Mouse (Mus musculus): Measurements from ENCODE around the gene Pik3r2. TPM values are rescaled to one million over a fixed set of nuclear protein-coding genes. Genes with fewer than 3 reads are reported as not detected.

Gene Pik3r2
- total and polyA plus RNA-seq, 2 experiments from 2014 or later = 102 to 159 TPM

DNA sequence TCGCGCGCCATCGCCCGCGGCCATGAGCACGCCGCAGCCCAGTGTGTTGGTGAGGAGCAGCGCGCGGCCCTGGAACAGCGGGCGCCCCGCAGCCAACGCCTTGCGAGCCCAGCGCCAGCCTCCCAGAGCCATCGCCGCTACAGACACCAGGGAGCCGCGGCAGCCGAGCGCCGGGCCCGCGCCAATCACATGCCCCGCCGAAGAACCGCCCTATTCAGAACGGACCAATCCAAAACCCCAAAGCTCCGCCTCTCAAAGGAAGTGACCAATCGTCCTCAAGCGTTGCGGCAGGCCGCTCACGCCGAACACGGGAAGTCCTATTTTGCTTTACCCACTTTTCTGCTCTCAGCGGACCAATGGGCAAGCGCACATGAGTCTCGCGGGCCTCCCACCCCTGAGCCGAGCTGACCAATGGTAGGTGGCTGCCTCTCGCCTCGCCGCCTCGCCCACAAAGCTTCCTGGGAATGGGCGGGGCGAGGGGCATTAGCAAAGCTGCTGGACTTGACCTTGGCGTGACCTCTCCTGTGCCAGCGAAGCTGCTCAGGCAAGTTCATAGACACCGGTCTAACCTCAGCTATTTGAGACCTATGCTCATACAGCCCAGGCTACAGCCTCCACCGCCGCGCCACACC lies 15.6 kb downstream of the Pik3r2 start, which contains the start of gene Mpv17l2:
Gene Mpv17l2, minus strand, starts transcription at position 172 of the 632 bp plus-strand sequence.
- WGBS = under 1% methylated on average over 47 of the region's 55 CpGs
- H3K9ac ChIP-seq (replicated peaks; ENCODE audit: low read length, poor library complexity, severe bottlenecking) = peak within 1 kb of the TSS; percentile 73
- H3K4me1 ChIP-seq (ENCODE audit: insufficient read depth, low read length) = peaks cover 9% of the 10 kb centered on the region; the same call in 1 of the 2 replicates
- no peak for TF ChIP-seq CTCF (IDR thresholded peaks at IDR 0.05)
- 0 out of 2 replicates have a peak, but pooled peaks cover 1% of the 10 kb centered on the region for H3K27me3 ChIP-seq (ENCODE audit: insufficient read depth, low read length)
- peaks cover 29% of the 10 kb centered on the region for H3K36me3 ChIP-seq (ENCODE audit: insufficient read depth, low read length)
- H3K9me3 ChIP-seq (ENCODE audit: low read length) = no peaks in the 10 kb centered on the region
- peak within 1 kb of the TSS; percentile 98 for H3K4me2 ChIP-seq (ENCODE audit: low read depth, low read length, poor library complexity, severe bottlenecking)
- ATAC-seq (ENCODE audit: low FRiP score) (peak; percentile 93), DNase-seq (ENCODE audit: low spot score) (peak; percentile 99)
- H3K4me3 ChIP-seq (ENCODE audit: low read depth, low read length) = peak within 1 kb of the TSS; percentile 66
- H3K27ac ChIP-seq (ENCODE audit: low read depth, low read length) = peak within 1 kb of the TSS; percentile 71

DNA sequence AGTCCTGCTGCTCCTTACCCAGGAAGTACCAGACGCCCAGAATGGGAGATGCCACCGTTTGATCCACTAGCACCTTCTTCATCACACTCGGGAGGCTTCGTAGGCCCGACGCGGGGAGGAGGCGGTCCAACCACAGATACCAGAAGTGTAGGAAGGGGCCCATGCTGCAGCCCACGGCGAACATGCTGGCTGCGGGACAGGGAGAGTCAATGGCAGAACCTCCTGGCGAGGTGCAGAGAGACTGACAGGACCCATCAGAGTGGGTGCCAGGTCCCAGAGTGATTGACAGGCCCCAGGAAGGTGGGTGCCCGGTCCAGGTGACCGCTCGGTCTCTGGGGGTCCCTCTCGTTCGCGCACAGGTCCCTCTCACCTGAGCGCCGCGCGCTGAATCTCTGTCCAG lies 16.2 kb downstream of the Pik3r2 start:
- Histone ChIP-seq H3K4me3 (ENCODE audit: low read depth, low read length) (peak overlapping the region; percentile 66), H3K4me2 (ENCODE audit: low read depth, low read length, poor library complexity, severe bottlenecking) (peak overlapping the region; percentile 98), H3K4me1 (ENCODE audit: insufficient read depth, low read length) (peaks cover 10% of the 10 kb centered on the region; the same call in 1 of the 2 replicates), H3K36me3 (ENCODE audit: insufficient read depth, low read length) (peaks cover 29% of the 10 kb centered on the region), H3K9ac (replicated peaks; ENCODE audit: low read length, poor library complexity, severe bottlenecking) (peak overlapping the region; percentile 73), H3K27ac (ENCODE audit: low read depth, low read length) (peak overlapping the region; percentile 71), H3K27me3 (ENCODE audit: insufficient read depth, low read length) (no peaks in the 10 kb centered on the region), H3K9me3 (ENCODE audit: low read length) (no peaks in the 10 kb centered on the region)
- TF ChIP-seq CTCF (IDR thresholded peaks at IDR 0.05) = no peak
- no peak for DNase-seq (ENCODE audit: low spot score)
- no peak for ATAC-seq (ENCODE audit: low FRiP score)
- WGBS = 2% methylated on average over 22 of the region's 22 CpGs

DNA sequence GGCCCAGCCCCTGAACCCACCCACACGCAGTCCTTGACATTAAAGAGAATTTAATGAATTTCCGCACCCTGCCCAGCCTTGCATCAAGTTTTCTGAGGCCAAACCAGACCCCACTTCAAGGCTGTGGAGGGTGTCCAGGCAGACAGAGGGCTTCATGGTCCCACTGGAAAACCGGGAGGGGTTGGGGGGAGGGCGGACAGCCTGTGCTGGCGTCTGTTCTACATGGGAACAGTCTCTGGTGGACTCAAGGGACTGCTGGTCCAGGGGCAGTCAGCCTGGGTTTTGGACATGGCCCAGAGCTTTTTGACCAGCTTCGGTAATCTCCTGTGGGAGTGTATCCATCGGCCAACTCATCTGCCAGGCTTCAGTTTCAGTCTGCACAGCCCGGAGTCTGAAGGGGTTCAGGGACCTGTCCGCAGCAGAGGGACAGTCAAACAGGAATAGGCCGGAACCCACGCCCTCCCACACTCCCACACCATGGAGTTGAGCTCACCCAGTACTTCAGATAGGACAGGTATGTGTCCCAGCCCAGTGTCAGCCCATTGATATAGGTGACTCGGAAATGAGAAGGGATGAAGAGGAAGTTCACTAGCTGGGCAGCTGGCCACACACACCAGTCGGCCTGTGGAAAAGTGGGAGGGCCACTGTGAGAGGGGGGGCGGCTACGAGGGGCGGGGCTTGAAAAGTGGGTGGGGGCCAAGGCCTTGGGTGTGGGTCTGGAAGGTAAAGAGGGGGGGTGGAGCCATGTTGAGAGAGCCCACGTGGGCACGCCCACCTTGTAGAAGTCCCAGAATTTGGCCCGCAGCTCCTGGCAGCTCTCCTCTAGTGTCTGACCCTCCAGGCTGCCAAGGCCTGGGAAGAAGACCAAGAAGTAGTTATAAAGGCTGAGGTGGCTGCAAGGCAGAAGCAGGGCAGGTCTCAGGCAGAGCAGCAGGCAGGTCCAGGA lies 17.6 kb downstream of the Pik3r2 start:
- Histone ChIP-seq H3K4me1 (ENCODE audit: insufficient read depth, low read length) (peaks cover 10% of the 10 kb centered on the region; the same call in 1 of the 2 replicates), H3K36me3 (ENCODE audit: insufficient read depth, low read length) (peaks cover 25% of the 10 kb centered on the region), H3K27me3 (ENCODE audit: insufficient read depth, low read length) (no peaks in the 10 kb centered on the region)

DNA sequence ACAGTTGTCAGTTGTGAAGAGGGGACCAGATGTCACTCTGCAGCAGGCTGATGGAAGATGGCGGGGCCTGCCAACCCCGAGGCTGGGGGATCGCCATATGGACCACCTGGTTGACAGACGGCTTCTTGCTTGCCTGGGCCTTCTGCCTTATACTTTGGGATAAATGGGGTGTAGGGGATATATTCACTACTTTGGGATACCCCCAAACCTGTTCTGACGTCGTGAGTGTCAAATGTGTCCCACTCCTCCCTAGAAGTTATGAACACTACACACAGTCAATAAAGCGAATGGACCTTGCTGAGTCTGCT lies 18.3 kb downstream of the Pik3r2 start:
- Histone ChIP-seq H3K27me3 (ENCODE audit: insufficient read depth, low read length) (no peaks in the 10 kb centered on the region), H3K4me3 (ENCODE audit: low read depth, low read length) (no peak overlapping the region), H3K4me1 (ENCODE audit: insufficient read depth, low read length) (peaks cover 10% of the 10 kb centered on the region; the same call in 1 of the 2 replicates), H3K9ac (replicated peaks; ENCODE audit: low read length, poor library complexity, severe bottlenecking) (no peak overlapping the region), H3K27ac (ENCODE audit: low read depth, low read length) (no peak overlapping the region), H3K4me2 (ENCODE audit: low read depth, low read length, poor library complexity, severe bottlenecking) (no peak overlapping the region), H3K9me3 (ENCODE audit: low read length) (no peaks in the 10 kb centered on the region), H3K36me3 (ENCODE audit: insufficient read depth, low read length) (peaks cover 25% of the 10 kb centered on the region)
- no peak for TF ChIP-seq CTCF (IDR thresholded peaks at IDR 0.05)
- WGBS = 80% methylated on average over 7 of the region's 7 CpGs
- DNase-seq (ENCODE audit: low spot score) (peak; percentile 64), ATAC-seq (ENCODE audit: low FRiP score) (no peak)

More for the DNA sequence above, 17.6 kb downstream of the Pik3r2 start:
- ATAC-seq (ENCODE audit: low FRiP score) (no peak), DNase-seq (ENCODE audit: low spot score) (peak; percentile 73)
- Histone ChIP-seq H3K4me2 (ENCODE audit: low read depth, low read length, poor library complexity, severe bottlenecking) (no peak overlapping the region), H3K4me3 (ENCODE audit: low read depth, low read length) (no peak overlapping the region), H3K9ac (replicated peaks; ENCODE audit: low read length, poor library complexity, severe bottlenecking) (no peak overlapping the region), H3K9me3 (ENCODE audit: low read length) (no peaks in the 10 kb centered on the region), H3K27ac (ENCODE audit: low read depth, low read length) (no peak overlapping the region)
- TF ChIP-seq CTCF (IDR thresholded peaks at IDR 0.05) = no peak
- 66% methylated on average over 19 of the region's 19 CpGs for WGBS

DNA sequence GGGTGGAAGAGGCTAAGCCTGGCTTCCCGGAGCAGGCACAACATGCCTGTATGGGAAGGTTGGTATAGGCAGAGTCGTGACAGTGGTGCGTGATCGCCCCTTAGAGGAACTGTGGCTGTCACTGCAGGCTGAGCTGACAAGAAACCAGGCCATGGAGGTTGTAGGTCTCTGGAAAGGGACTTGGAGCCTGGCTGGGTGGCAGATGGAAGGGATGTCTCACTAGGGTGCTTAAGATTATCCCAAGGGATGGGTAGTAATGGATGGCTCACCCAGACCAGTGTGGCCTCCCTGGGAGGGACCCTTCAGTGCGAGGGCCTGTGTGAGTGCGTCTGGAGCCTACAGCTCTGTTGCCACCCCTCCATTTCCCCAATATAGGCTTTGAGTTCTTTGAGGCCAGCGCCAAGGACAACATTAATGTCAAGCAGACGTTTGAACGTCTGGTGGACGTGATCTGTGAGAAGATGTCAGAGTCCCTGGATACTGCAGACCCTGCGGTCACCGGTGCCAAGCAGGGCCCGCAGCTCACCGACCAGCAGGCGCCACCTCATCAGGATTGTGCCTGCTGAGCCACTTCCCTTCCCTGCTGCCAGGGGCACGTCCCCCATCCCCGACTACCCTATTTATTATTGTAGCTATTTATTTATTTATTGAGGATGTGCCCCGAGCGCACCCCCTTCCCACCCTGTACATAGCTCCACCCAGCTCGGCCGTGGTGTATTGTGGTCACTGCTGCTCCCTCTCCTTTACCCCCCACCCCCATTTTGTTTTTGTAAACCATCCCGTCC lies 18.8 kb downstream of the Pik3r2 start:
- no peak overlapping the region for H3K27ac ChIP-seq (ENCODE audit: low read depth, low read length)
- WGBS = 64% methylated on average over 22 of the region's 22 CpGs
- no peaks in the 10 kb centered on the region for H3K9me3 ChIP-seq (ENCODE audit: low read length)
- H3K4me1 ChIP-seq (ENCODE audit: insufficient read depth, low read length) = peaks cover 10% of the 10 kb centered on the region; the same call in 1 of the 2 replicates
- peaks cover 25% of the 10 kb centered on the region for H3K36me3 ChIP-seq (ENCODE audit: insufficient read depth, low read length)
- no peak overlapping the region for H3K9ac ChIP-seq (replicated peaks; ENCODE audit: low read length, poor library complexity, severe bottlenecking)
- H3K27me3 ChIP-seq (ENCODE audit: insufficient read depth, low read length) = no peaks in the 10 kb centered on the region
- H3K4me3 ChIP-seq (ENCODE audit: low read depth, low read length) = no peak overlapping the region
- ATAC-seq (ENCODE audit: low FRiP score) = no peak
- H3K4me2 ChIP-seq (ENCODE audit: low read depth, low read length, poor library complexity, severe bottlenecking) = no peak overlapping the region
- peak; percentile 51 for DNase-seq (ENCODE audit: low spot score)
- peak; percentile 58 for TF ChIP-seq CTCF (IDR thresholded peaks at IDR 0.05)

Measured in midbrain, postnatal 0 days (tissue).